Mouse (Mus musculus): ENCODE data around the gene Wnt8b. TPM values are rescaled to one million over a fixed set of nuclear protein-coding genes. Genes with fewer than 3 reads are reported as not detected.

Gene Wnt8b
- polyA plus RNA-seq, 1 experiment: not detected

DNA sequence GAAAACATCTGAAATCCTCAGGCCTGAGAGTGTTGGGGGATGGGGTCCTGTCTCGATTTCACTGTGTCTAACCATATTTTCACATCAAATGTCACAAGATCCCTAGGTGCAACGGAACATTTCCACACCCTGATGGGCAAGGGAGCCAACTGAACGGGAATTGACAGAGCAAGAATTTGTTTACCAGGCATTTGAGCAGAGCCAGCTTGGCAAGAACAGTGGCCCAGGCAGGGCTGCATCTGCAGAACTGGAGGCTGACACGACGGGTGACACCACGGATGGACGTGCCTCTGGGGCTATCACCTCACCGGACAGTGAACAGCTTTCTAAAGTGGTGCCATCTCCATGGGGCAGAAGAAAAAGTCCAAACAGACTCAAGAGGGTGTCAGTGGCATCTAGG, 44.1 kb downstream of the Wnt8b start:
- Histone ChIP-seq H3K4me3 (ENCODE audit: extremely low read depth, insufficient read depth, insufficient read length) (no peak overlapping the region), H3K27ac (ENCODE audit: insufficient read depth, low read length) (no peak overlapping the region), H3K4me1 (ENCODE audit: control insufficient read depth, insufficient read depth, insufficient read length) (no peaks in the 10 kb centered on the region), H3K27me3 (ENCODE audit: control insufficient read depth, insufficient read depth, low read length) (no peaks in the 10 kb centered on the region), H3K36me3 (ENCODE audit: control insufficient read depth, insufficient read depth, low read length) (no peaks in the 10 kb centered on the region; the same call in 1 of the 2 replicates)
- WGBS: 88% methylated on average over 8 of the region's 8 CpGs
- TF ChIP-seq POLR2A (IDR thresholded peaks at IDR 0.05; ENCODE audit: low read depth, low read length): no peak
- TF ChIP-seq CTCF (IDR thresholded peaks at IDR 0.05; ENCODE audit: extremely low read depth, insufficient read depth, insufficient read length, insufficient replicate concordance): no peak
- no peak for DNase-seq (ENCODE audit: low read depth in 1 of 2, low spot score in 2 of 2)

DNA sequence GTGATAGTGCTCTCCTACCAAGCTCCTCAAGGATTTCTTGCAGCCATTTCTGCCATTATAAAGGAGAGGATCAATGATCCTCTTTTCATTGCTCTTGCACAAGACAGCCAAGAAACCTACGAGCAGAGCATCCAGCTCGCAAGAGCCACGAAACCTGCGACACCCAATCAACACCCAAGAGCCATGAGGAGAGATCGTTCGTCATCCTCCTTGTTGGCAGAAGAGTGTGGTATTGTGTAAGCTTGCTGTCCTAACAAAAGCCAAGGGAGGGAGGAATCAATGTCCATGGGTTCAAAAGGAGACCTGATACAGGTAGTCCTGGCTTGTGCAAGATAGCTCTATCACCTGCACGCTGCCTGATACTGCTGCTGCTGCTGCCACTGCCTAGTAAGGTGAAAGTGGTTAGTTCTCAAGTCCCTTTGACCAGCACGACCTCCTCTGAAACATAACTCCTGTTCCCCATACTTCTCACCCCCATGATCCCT, 49.5 kb downstream of the Wnt8b start:
- Histone ChIP-seq H3K27me3 (ENCODE audit: control insufficient read depth, insufficient read depth, low read length) (no peaks in the 10 kb centered on the region), H3K4me3 (ENCODE audit: extremely low read depth, insufficient read depth, insufficient read length) (no peak overlapping the region), H3K36me3 (ENCODE audit: control insufficient read depth, insufficient read depth, low read length) (no peaks in the 10 kb centered on the region; the same call in 1 of the 2 replicates), H3K27ac (ENCODE audit: insufficient read depth, low read length) (no peak overlapping the region), H3K4me1 (ENCODE audit: control insufficient read depth, insufficient read depth, insufficient read length) (peaks cover 5% of the 10 kb centered on the region; the same call in 1 of the 2 replicates)
- TF ChIP-seq POLR2A (IDR thresholded peaks at IDR 0.05; ENCODE audit: low read depth, low read length): no peak
- no peak for TF ChIP-seq CTCF (IDR thresholded peaks at IDR 0.05; ENCODE audit: extremely low read depth, insufficient read depth, insufficient read length, insufficient replicate concordance)
- 89% methylated on average over 8 of the region's 8 CpGs for WGBS
- no peak for DNase-seq (ENCODE audit: low read depth in 1 of 2, low spot score in 2 of 2)

DNA sequence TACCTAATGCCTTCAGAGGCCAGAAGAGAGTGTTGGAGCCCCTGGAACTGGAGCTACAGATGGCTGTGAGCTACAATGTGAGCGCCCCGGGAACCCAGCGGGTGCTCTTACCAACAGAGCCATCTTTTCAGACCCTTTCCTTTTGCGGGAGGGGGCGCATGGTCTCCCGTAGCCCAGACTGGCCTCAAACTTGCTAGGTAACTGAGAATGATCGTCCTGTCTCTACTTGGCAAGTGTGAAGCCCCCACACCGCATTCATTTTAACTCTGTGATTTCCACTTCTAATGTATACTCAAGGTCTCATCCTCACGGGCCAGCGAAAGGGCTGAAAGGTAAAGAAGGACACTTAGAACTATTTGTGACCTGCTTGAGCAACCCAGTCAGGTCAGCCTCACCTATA, 51.1 kb downstream of the Wnt8b start:
- Histone ChIP-seq H3K27me3 (ENCODE audit: control insufficient read depth, insufficient read depth, low read length) (no peaks in the 10 kb centered on the region), H3K27ac (ENCODE audit: insufficient read depth, low read length) (no peak overlapping the region), H3K4me1 (ENCODE audit: control insufficient read depth, insufficient read depth, insufficient read length) (peaks cover 5% of the 10 kb centered on the region; the same call in 1 of the 2 replicates), H3K36me3 (ENCODE audit: control insufficient read depth, insufficient read depth, low read length) (peaks cover 8% of the 10 kb centered on the region), H3K4me3 (ENCODE audit: extremely low read depth, insufficient read depth, insufficient read length) (no peak overlapping the region)
- TF ChIP-seq CTCF (IDR thresholded peaks at IDR 0.05; ENCODE audit: extremely low read depth, insufficient read depth, insufficient read length, insufficient replicate concordance) (no peak), POLR2A (IDR thresholded peaks at IDR 0.05; ENCODE audit: low read depth, low read length) (no peak)
- 73% methylated on average over 10 of the region's 10 CpGs for whole genome bisulfite sequencing
- DNase-seq (ENCODE audit: low read depth in 1 of 2, low spot score in 2 of 2): no peak

DNA sequence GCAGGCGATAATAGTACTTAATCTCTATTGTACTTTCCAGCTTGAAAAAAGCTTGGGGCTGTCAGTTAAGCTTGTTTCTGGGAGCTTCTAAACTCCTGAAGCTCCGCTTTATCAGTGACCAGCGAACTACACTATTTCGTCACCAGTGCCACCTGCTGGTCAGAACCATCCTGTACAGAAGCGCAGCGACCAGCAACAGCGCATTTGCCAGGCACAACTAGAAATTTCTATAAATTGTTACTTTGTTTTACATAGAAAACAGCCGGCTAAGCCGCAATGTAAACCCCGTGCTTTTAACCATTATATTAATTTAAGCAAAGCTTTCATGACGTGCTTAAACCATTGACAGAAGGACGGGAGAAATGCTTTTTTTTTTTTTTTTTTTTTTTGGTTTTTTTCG, 51.5 kb downstream of the Wnt8b start:
- no peak for TF ChIP-seq POLR2A (IDR thresholded peaks at IDR 0.05; ENCODE audit: low read depth, low read length)
- TF ChIP-seq CTCF (IDR thresholded peaks at IDR 0.05; ENCODE audit: extremely low read depth, insufficient read depth, insufficient read length, insufficient replicate concordance): peak; percentile 61; the same call in 1 of the 2 replicates
- Histone ChIP-seq H3K4me3 (ENCODE audit: extremely low read depth, insufficient read depth, insufficient read length) (no peak overlapping the region), H3K4me1 (ENCODE audit: control insufficient read depth, insufficient read depth, insufficient read length) (peaks cover 5% of the 10 kb centered on the region; the same call in 1 of the 2 replicates), H3K27ac (ENCODE audit: insufficient read depth, low read length) (no peak overlapping the region), H3K27me3 (ENCODE audit: control insufficient read depth, insufficient read depth, low read length) (no peaks in the 10 kb centered on the region), H3K36me3 (ENCODE audit: control insufficient read depth, insufficient read depth, low read length) (peaks cover 10% of the 10 kb centered on the region)
- DNase-seq (ENCODE audit: low read depth in 1 of 2, low spot score in 2 of 2): peak; percentile 48 to 69
- WGBS: 4% methylated on average over 13 of the region's 13 CpGs

DNA sequence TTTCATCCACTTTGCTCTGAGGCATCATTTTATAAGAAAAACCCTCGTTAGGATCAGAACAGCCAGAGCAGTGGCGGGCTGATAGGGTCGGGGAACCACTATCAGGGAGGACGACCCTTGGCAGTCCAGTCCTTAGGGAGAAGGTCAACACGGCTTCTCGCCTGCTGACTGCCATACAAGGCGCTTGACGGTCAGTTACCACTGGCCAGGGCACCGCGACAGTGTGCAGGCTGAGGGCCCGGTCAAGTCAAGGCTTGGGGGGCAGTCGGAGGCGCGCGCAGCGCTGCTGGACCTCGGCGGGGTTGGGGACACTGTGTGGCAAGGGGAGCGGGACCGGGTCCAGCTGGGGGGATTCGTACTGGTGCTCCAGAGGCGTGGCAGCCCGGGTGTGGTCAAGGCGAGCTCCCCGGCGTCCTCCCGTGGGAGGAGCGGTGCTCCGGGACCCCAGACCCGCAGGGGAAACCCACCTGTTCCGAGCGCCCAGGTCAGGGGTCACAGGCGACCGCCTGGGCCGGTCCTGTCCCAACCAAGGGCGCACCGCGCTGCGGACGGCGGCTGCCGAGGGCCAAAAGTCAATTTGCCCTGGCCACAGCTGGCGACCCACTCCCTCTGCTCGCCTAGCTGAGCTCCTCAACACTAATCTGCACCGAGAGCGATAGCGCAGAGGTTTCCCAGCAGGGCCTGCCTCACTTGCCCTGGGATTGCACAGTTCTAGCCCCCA, 52.2 kb downstream of the Wnt8b start, which contains the start of gene Sec31b:
Gene Sec31b (minus strand): TSS at position 544 of the 721 bp plus-strand sequence.
- WGBS: 5% methylated on average over 47 of the region's 47 CpGs
- Histone ChIP-seq H3K27me3 (ENCODE audit: control insufficient read depth, insufficient read depth, low read length) (no peaks in the 10 kb centered on the region), H3K36me3 (ENCODE audit: control insufficient read depth, insufficient read depth, low read length) (peaks cover 13% of the 10 kb centered on the region), H3K27ac (ENCODE audit: insufficient read depth, low read length) (no peak within 1 kb of the TSS), H3K4me3 (ENCODE audit: extremely low read depth, insufficient read depth, insufficient read length) (peak within 1 kb of the TSS; percentile 44; the same call in 1 of the 2 replicates), H3K4me1 (ENCODE audit: control insufficient read depth, insufficient read depth, insufficient read length) (peaks cover 5% of the 10 kb centered on the region; the same call in 1 of the 2 replicates)
- peak in 1 of 2 experiments; percentile 24 for DNase-seq (ENCODE audit: low read depth in 1 of 2, low spot score in 2 of 2)
- TF ChIP-seq CTCF (IDR thresholded peaks at IDR 0.05; ENCODE audit: extremely low read depth, insufficient read depth, insufficient read length, insufficient replicate concordance) (no peak), POLR2A (IDR thresholded peaks at IDR 0.05; ENCODE audit: low read depth, low read length) (no peak)

DNA sequence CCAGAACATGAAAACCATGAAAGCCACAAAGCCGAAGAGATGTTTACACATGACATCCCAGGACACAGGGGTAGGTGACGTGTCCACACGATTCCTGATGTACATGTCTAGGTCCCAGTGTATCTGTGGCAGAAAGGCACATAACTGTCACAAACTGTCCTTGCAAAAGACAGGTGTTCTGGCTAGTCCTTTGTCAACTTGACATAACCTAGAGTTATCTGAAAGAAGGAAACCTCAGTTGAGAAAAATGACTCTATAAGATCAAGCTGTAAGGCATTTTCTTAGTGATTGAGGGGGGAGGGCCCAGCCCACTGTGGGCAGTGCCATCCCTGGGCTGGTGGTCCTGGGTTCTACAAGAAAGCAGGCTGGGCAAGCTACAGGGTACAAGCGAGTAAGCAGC, 59.5 kb downstream of the Wnt8b start, which contains the start of gene Gm20538:
Gene Gm20538 (minus strand): TSS at position 101 of the 400 bp plus-strand sequence.
- no peak within 1 kb of the TSS for H3K27ac ChIP-seq (ENCODE audit: insufficient read depth, low read length)
- H3K27me3 ChIP-seq (ENCODE audit: control insufficient read depth, insufficient read depth, low read length): no peaks in the 10 kb centered on the region
- no peak for DNase-seq (ENCODE audit: low read depth in 1 of 2, low spot score in 2 of 2)
- no peak within 1 kb of the TSS for H3K4me3 ChIP-seq (ENCODE audit: extremely low read depth, insufficient read depth, insufficient read length)
- no peak for TF ChIP-seq CTCF (IDR thresholded peaks at IDR 0.05; ENCODE audit: extremely low read depth, insufficient read depth, insufficient read length, insufficient replicate concordance)
- no peak for TF ChIP-seq POLR2A (IDR thresholded peaks at IDR 0.05; ENCODE audit: low read depth, low read length)
- peaks cover 3% of the 10 kb centered on the region; the same call in 1 of the 2 replicates for H3K4me1 ChIP-seq (ENCODE audit: control insufficient read depth, insufficient read depth, insufficient read length)
- WGBS: 97% methylated on average over 4 of the region's 4 CpGs
- H3K36me3 ChIP-seq (ENCODE audit: control insufficient read depth, insufficient read depth, low read length): peaks cover 25% of the 10 kb centered on the region
